Mouse (Mus musculus) CH12.LX (cell line): Measurements from ENCODE around the gene Utp11. TPM values are rescaled to one million over a fixed set of nuclear protein-coding genes. Genes with fewer than 3 reads are reported as not detected.

ENCODE experiments used
- DNase-seq: peaks from one replicate; pipeline ENCODE4 v3.0.0-alpha.2; 2013; ENCODE audit errors: extremely low read depth
- H3K27ac ChIP-seq: 2 replicates; pipeline ENCODE4 v1.5.1; 2012; ENCODE audit warnings: low read depth, mild to moderate bottlenecking, control low read depth, moderate library complexity; ENCODE audit not compliant: insufficient read depth
- H3K27me3 ChIP-seq: replicated peaks from 2 replicates; pipeline ENCODE3; 2012; ENCODE audit warnings: inconsistent platforms
- H3K36me3 ChIP-seq, 2 experiments: replicated peaks in 1 of 2; 2 replicates each; pipeline versions ENCODE3 to v1.6.1; 2012; ENCODE audit warnings: inconsistent platforms in 1 of 2, low read length in 1 of 2, mild to moderate bottlenecking in 1 of 2, mixed read lengths in 1 of 2, moderate library complexity in 1 of 2; ENCODE audit not compliant: control insufficient read depth in 1 of 2, insufficient read depth in 1 of 2
- H3K4me1 ChIP-seq, 2 experiments: 2 replicates each; pipeline ENCODE4 v1.6.1; 2012; ENCODE audit warnings: inconsistent platforms in 1 of 2, moderate library complexity in 1 of 2; ENCODE audit not compliant: insufficient read depth in 2 of 2, control insufficient read depth in 1 of 2
- H3K4me2 ChIP-seq: 2 replicates; pipeline ENCODE4 v1.6.1; 2012; ENCODE audit warnings: low read depth, mild to moderate bottlenecking, control low read depth; ENCODE audit not compliant: poor library complexity, insufficient read depth, severe bottlenecking
- H3K4me3 ChIP-seq, 3 experiments: fragments of 150-350 bp in 1 of 3; sonication (generic) in 1 of 3; replicated peaks in 1 of 3; 2 replicates each; pipeline versions ENCODE3 to v1.5.1; 2011 to 2012; ENCODE audit warnings: low read depth in 2 of 3, low read length in 2 of 3, mild to moderate bottlenecking in 2 of 3, moderate library complexity in 2 of 3, control low read depth in 1 of 3, improper control_type of control experiment in 1 of 3, inconsistent platforms in 1 of 3, mixed read lengths in 1 of 3; ENCODE audit not compliant: poor library complexity in 1 of 3
- H3K79me2 ChIP-seq: replicated peaks from 2 replicates; pipeline ENCODE4 v1.6.1; 2012; ENCODE audit warnings: mild to moderate bottlenecking, moderate library complexity; ENCODE audit not compliant: control insufficient read depth, poor library complexity, insufficient read depth, severe bottlenecking; ENCODE audit errors: extremely low read depth
- H3K9ac ChIP-seq: 2 replicates; pipeline ENCODE4 v1.6.1; 2012; ENCODE audit warnings: low read depth, mild to moderate bottlenecking, control low read depth, moderate library complexity; ENCODE audit not compliant: insufficient read depth
- H3K9me3 ChIP-seq: replicated peaks from 2 replicates; pipeline ENCODE3; 2012; ENCODE audit warnings: low read length, inconsistent platforms, mixed read lengths
- BHLHE40 ChIP-seq: IDR thresholded peaks from 2 replicates; pipeline ENCODE4 v1.6.1; 2011; ENCODE audit warnings: mild to moderate bottlenecking, low read depth, low read length, improper control_type of control experiment
- CHD2 ChIP-seq: IDR thresholded peaks from 2 replicates; pipeline ENCODE4 v1.6.1; 2011; ENCODE audit warnings: low read length, improper control_type of control experiment
- CTCF ChIP-seq, 2 experiments: IDR thresholded peaks in 1 of 2; conservative IDR thresholded peaks in 1 of 2; 2 replicates each; pipeline ENCODE4 v1.5.1; 2011 to 2012; ENCODE audit warnings: low read depth in 2 of 2, low read length in 2 of 2, improper control_type of control experiment in 1 of 2, inconsistent platforms in 1 of 2, mild to moderate bottlenecking in 1 of 2, moderate library complexity in 1 of 2
- ELF1 ChIP-seq: IDR thresholded peaks from 2 replicates; pipeline ENCODE4 v1.6.1; 2014; ENCODE audit warnings: low read depth, mild to moderate bottlenecking, inconsistent platforms, low read length, improper control_type of control experiment
- GABPA ChIP-seq: IDR thresholded peaks from 2 replicates; pipeline ENCODE4 v1.6.1; 2012; ENCODE audit warnings: low read depth, low read length, improper control_type of control experiment, inconsistent platforms; ENCODE audit not compliant: insufficient replicate concordance
- HCFC1 ChIP-seq: IDR thresholded peaks from 2 replicates; pipeline ENCODE4 v1.6.1; 2012; ENCODE audit warnings: low read depth, mild to moderate bottlenecking, inconsistent platforms, low read length, improper control_type of control experiment
- IRF4 ChIP-seq: IDR thresholded peaks from 2 replicates; pipeline ENCODE4 v1.6.1; 2014; ENCODE audit warnings: low read depth, mild to moderate bottlenecking, inconsistent platforms, low read length, improper control_type of control experiment
- JUND ChIP-seq: conservative IDR thresholded peaks from 2 replicates; pipeline ENCODE4 v1.6.1; 2011; ENCODE audit warnings: low read depth, low read length, improper control_type of control experiment
- KAT2A ChIP-seq: IDR thresholded peaks from 2 replicates; pipeline ENCODE4 v1.6.1; 2012; ENCODE audit warnings: low read length, improper control_type of control experiment, inconsistent platforms; ENCODE audit not compliant: insufficient replicate concordance
- MEF2A ChIP-seq: IDR thresholded peaks from 2 replicates; pipeline ENCODE4 v1.6.1; 2014; ENCODE audit warnings: low read depth, mild to moderate bottlenecking, inconsistent platforms, low read length, improper control_type of control experiment, borderline replicate concordance
- NRF1 ChIP-seq: IDR thresholded peaks from 2 replicates; pipeline ENCODE4 v1.6.1; 2014; ENCODE audit warnings: low read depth, mild to moderate bottlenecking, inconsistent platforms, low read length, improper control_type of control experiment, moderate library complexity
- PAX5 ChIP-seq: IDR thresholded peaks from 2 replicates; pipeline ENCODE4 v1.6.1; 2012; ENCODE audit warnings: low read length, inconsistent platforms, mixed read lengths
- RAD21 ChIP-seq: IDR thresholded peaks from 2 replicates; pipeline ENCODE4 v1.6.1; 2011; ENCODE audit warnings: low read depth, mild to moderate bottlenecking, low read length, improper control_type of control experiment, moderate library complexity
- RCOR1 ChIP-seq: conservative IDR thresholded peaks from 2 replicates; pipeline ENCODE4 v1.6.1; 2012; ENCODE audit warnings: low read depth, mild to moderate bottlenecking, inconsistent platforms, low read length, improper control_type of control experiment
- TBP ChIP-seq: conservative IDR thresholded peaks from 2 replicates; pipeline ENCODE4 v1.6.1; 2011; ENCODE audit warnings: low read depth, low read length, improper control_type of control experiment
- USF1 ChIP-seq: IDR thresholded peaks from 2 replicates; pipeline ENCODE4 v1.6.1; 2014; ENCODE audit warnings: low read depth, mild to moderate bottlenecking, inconsistent platforms, low read length, improper control_type of control experiment
- ZC3H11A ChIP-seq: IDR thresholded peaks from 2 replicates; pipeline ENCODE4 v1.6.1; 2012; ENCODE audit warnings: low read depth, mild to moderate bottlenecking, inconsistent platforms, low read length, improper control_type of control experiment
- ZMIZ1 ChIP-seq: IDR thresholded peaks from 2 replicates; pipeline ENCODE4 v1.6.1; 2012; ENCODE audit warnings: low read depth, mild to moderate bottlenecking, inconsistent platforms, low read length, improper control_type of control experiment
- ZNF384 ChIP-seq: IDR thresholded peaks from 2 replicates; pipeline ENCODE4 v1.6.1; 2012; ENCODE audit warnings: low read depth, low read length, improper control_type of control experiment, inconsistent platforms
- dilution Hi-C: fragments of 300-500 bp; cut with MboI; formaldehyde crosslinking; loops from 2 replicates; pipeline ENCODE4 v1.14.3; 2020; ENCODE audit warnings: low sequenced_read_pairs; ENCODE audit not compliant: extremely low pct_unique_long_range_greater_than_20kb, extremely low pct_ligation_motif_present
- in situ Hi-C: fragments of 300-500 bp; cut with MboI; formaldehyde crosslinking; loops from 3 replicates; pipeline ENCODE4 v1.14.3; 2019; ENCODE audit warnings: low sequenced_read_pairs, low pct_ligation_motif_present, low pct_unique_long_range_greater_than_20kb, mixed read lengths
- polyA plus RNA-seq: library from polyadenylated mRNA; unstranded; fragments of >175 nt; gene quantifications from 2 replicates; pipeline ENCODE4 v1.2.1, GENCODE M21; 2012; ENCODE audit warnings: low read depth; ENCODE audit not compliant: insufficient read length
- total RNA-seq, 2 experiments: library from RNA; depleted of rRNA; stranded (reverse); fragments of 300-350 nt in 1 of 2; fragments of >200 nt in 1 of 2; gene quantifications; 2 replicates each; pipeline ENCODE4 v1.2.3; 2012 to 2014

Gene Utp11
- total and polyA plus RNA-seq, 3 experiments = 52.7 to 102 (median 78.1) TPM

GRCm38 (mm10) chr4:124694572-124694971 lies 1.2 kb upstream of the Utp11 start:
- no peak overlapping the region for H3K4me2 ChIP-seq
- H3K79me2 ChIP-seq = peaks cover 38% of the 10 kb centered on the region
- H3K36me3 ChIP-seq = peaks cover 0 to 6% of the 10 kb centered on the region in 2 experiments
- in situ Hi-C loops (no loop called here), dilution Hi-C loops (no loop called here)
- peak overlapping the region; percentile 35; the same call in 1 of the 2 replicates for H3K9ac ChIP-seq
- H3K27ac ChIP-seq = 0 out of 2 replicates have a peak overlapping the region, but pooled peaks have one; percentile 44
- H3K9me3 ChIP-seq = peaks cover 2% of the 10 kb centered on the region
- TF ChIP-seq HCFC1 (no peak), ZNF384 (no peak), USF1 (no peak), JUND (no peak), ZC3H11A (no peak), PAX5 (no peak), RAD21 (no peak), RCOR1 (no peak), CTCF (conservative IDR thresholded peaks at IDR 0.05 in 1 of 2, IDR thresholded peaks at IDR 0.05 in 1 of 2; ENCODE audit: low read depth in 2 of 2, low read length in 2 of 2) (no peak), ELF1 (no peak), GABPA (no peak), MEF2A (no peak), KAT2A (no peak), CHD2 (no peak), NRF1 (no peak), IRF4 (no peak), BHLHE40 (no peak), ZMIZ1 (no peak)
- DNase-seq = no peak
- no peak overlapping the region for H3K4me3 ChIP-seq
- no peaks in the 10 kb centered on the region for H3K27me3 ChIP-seq
- H3K4me1 ChIP-seq = peaks cover 4 to 41% of the 10 kb centered on the region in 2 experiments; a peak in 3 of 4 replicates

GRCm38 (mm10) chr4:124692416-124692861 lies 961 bp downstream of the Utp11 start:
- peak overlapping the region; percentile 80 for H3K9ac ChIP-seq
- TF ChIP-seq TBP = no peak
- no peak for TF ChIP-seq IRF4
- TF ChIP-seq ZNF384 = no peak; the same call in 1 of the 2 replicates
- H3K9me3 ChIP-seq = no peaks in the 10 kb centered on the region
- no peak overlapping the region for H3K27ac ChIP-seq
- peaks cover 4 to 45% of the 10 kb centered on the region in 2 experiments; a peak in 3 of 4 replicates for H3K4me1 ChIP-seq
- peak overlapping the region; percentile 100 for H3K4me2 ChIP-seq
- DNase-seq = no peak
- H3K27me3 ChIP-seq = no peaks in the 10 kb centered on the region
- dilution Hi-C loops = no loop called here
- H3K79me2 ChIP-seq = peaks cover 56% of the 10 kb centered on the region
- in situ Hi-C loops = no loop called here
- H3K4me3 ChIP-seq = peak overlapping the region; percentile 69 to 90 (median 85)
- peaks cover 7 to 23% of the 10 kb centered on the region in 2 experiments for H3K36me3 ChIP-seq
